Mouse (Mus musculus) ZHBTc4 (cell line): ENCODE measurements around the gene D930020B18Rik.

Experiments
- DNase-seq: peaks from one replicate; pipeline ENCODE4 v3.0.0-alpha.2; 2011; ENCODE audit warnings: low read depth, low spot score

D930020B18Rik gene

GRCm38 (mm10) chr10:121639573-121639972, 1.8 kb upstream of the D930020B18Rik start:
- no peak for DNase-seq

- DNase-seq, result peak; percentile 53
Measured at GRCm38 (mm10) chr10:121640150-121640930, 1.0 kb upstream of the D930020B18Rik start.

GRCm38 (mm10) chr10:121640944-121641271, 480 bp upstream of the D930020B18Rik start:
- no peak for DNase-seq

GRCm38 (mm10) chr10:121642054-121642947, 913 bp downstream of the D930020B18Rik start:
- DNase-seq, result no peak

- no peak for DNase-seq
Measured at GRCm38 (mm10) chr10:121646294-121646693, 4.9 kb downstream of the D930020B18Rik start.

GRCm38 (mm10) chr10:121653079-121653478, 11.7 kb downstream of the D930020B18Rik start:
- DNase-seq, result no peak

- no peak for DNase-seq
Measured at GRCm38 (mm10) chr10:121655907-121656306, 14.5 kb downstream of the D930020B18Rik start.

- DNase-seq, result peak; percentile 31
Measured at GRCm38 (mm10) chr10:121662711-121663110, 21.3 kb downstream of the D930020B18Rik start.

- DNase-seq, result no peak
Measured at GRCm38 (mm10) chr10:121663599-121663998, 22.2 kb downstream of the D930020B18Rik start.

- DNase-seq, result no peak
Measured at GRCm38 (mm10) chr10:121665631-121666145, 24.3 kb downstream of the D930020B18Rik start.

GRCm38 (mm10) chr10:121669103-121669502, 27.7 kb downstream of the D930020B18Rik start:
- no peak for DNase-seq

GRCm38 (mm10) chr10:121677019-121677418, 35.6 kb downstream of the D930020B18Rik start:
- no peak for DNase-seq

GRCm38 (mm10) chr10:121680902-121681301, 39.5 kb downstream of the D930020B18Rik start:
- no peak for DNase-seq

- no peak for DNase-seq
Measured at GRCm38 (mm10) chr10:121682539-121682938, 41.2 kb downstream of the D930020B18Rik start.

GRCm38 (mm10) chr10:121686153-121686660, 44.8 kb downstream of the D930020B18Rik start:
- no peak for DNase-seq

GRCm38 (mm10) chr10:121687511-121687910, 46.1 kb downstream of the D930020B18Rik start:
- DNase-seq, result peak; percentile 71

- peak; percentile 92 for DNase-seq
Measured at GRCm38 (mm10) chr10:121689591-121690314, 48.4 kb downstream of the D930020B18Rik start.

- DNase-seq, result peak; percentile 84
Measured at GRCm38 (mm10) chr10:121692944-121693579, 51.7 kb downstream of the D930020B18Rik start.

GRCm38 (mm10) chr10:121694567-121694966, 53.2 kb downstream of the D930020B18Rik start:
- DNase-seq, result peak; percentile 86

GRCm38 (mm10) chr10:121701296-121702248, 60.2 kb downstream of the D930020B18Rik start:
- peak; percentile 43 for DNase-seq
